Mouse (Mus musculus): ENCODE results near the gene Hs1bp3. TPM values are rescaled to one million over a fixed set of nuclear protein-coding genes. Genes with fewer than 3 reads are reported as not detected.
A peak's percentile ranks its signal among the peaks of the same experiment; 100 is the strongest.

Hs1bp3 gene
- polyA plus RNA-seq, 1 experiment from 2014 or later: 20.0 TPM

DNA sequence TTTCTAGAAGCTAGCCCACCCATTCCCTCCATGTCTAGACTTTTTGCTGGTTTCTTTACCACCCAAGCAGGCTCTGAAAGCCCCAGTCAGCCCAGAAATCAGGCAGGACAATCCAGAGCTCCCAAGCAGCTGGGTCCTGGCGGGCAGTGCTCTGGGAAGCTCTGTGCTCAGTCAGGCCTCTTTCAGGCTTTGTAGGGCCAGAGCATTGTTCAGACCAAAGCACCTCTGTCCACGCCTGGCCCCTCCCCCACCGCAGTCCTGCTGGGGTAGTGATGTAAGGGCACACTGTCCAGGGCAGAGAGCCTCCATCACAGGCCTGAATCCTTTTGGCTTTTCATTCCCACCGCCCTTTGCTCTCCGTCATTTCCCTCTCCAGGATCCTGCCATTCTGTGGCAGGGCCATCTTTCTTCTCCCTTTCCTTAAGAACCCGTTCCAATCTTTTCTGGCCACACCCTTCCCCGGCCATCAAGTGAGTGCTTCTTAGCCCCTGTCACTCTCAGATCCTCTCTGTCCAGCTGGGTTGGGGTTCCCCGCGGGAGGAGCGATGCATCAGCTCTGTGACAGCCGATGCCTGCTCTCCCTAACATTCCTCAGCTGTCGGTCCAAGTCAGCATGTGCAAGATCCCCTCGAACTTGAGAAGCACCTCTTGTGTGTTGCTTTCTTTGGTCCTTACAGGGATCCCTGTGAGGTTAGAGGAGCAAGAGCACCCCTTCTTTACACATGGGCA lies 26.5 kb downstream of the Hs1bp3 start:
- WGBS: 45% methylated on average over 13 of the region's 13 CpGs

DNA sequence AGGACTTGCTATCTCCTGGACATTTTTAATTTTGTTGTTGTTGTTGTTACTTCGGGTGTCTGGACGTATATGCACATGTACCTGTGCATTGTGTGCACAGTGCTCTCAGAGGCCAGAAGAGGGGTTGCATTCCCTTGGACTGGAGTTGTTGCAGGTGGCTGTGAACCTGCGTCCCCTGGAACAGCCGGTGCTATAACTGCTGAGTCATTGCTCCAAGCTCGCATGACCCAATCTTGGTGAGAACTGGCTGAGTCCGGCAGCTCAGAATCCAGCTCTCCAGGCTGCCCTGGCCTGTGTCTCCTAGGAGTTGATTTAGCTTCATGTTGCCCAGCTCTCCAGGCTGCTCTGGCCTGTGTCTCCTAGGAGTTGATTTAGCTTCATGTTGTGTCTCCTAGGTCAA lies 27.8 kb downstream of the Hs1bp3 start:
- Histone ChIP-seq H3K4me1 (ENCODE audit: insufficient read depth, low read length) (peaks cover 11% of the 10 kb centered on the region), H3K9me3 (ENCODE audit: low read length) (no peaks in the 10 kb centered on the region), H3K4me3 (ENCODE audit: low read length) (no peak overlapping the region), H3K36me3 (ENCODE audit: insufficient read depth, low read length) (peaks cover 19% of the 10 kb centered on the region), H3K27ac (ENCODE audit: low read length) (no peak overlapping the region), H3K9ac (replicated peaks; ENCODE audit: low read length) (no peak overlapping the region), H3K4me2 (replicated peaks; ENCODE audit: low read depth, low read length) (no peak overlapping the region), H3K27me3 (ENCODE audit: insufficient read depth, low read length) (no peaks in the 10 kb centered on the region)
- no peak for ATAC-seq (ENCODE audit: low FRiP score, low TSS enrichment)
- 83% methylated on average over 6 of the region's 6 CpGs for WGBS

More for the DNA sequence above, 26.5 kb downstream of the Hs1bp3 start:
- peak; percentile 49; the same call in 1 of the 2 replicates for ATAC-seq (ENCODE audit: low FRiP score, low TSS enrichment)
- Histone ChIP-seq H3K4me3 (ENCODE audit: low read length) (no peak overlapping the region), H3K9me3 (ENCODE audit: low read length) (no peaks in the 10 kb centered on the region), H3K36me3 (ENCODE audit: insufficient read depth, low read length) (peaks cover 20% of the 10 kb centered on the region), H3K27ac (ENCODE audit: low read length) (no peak overlapping the region), H3K27me3 (ENCODE audit: insufficient read depth, low read length) (no peaks in the 10 kb centered on the region), H3K4me1 (ENCODE audit: insufficient read depth, low read length) (peaks cover 11% of the 10 kb centered on the region), H3K9ac (replicated peaks; ENCODE audit: low read length) (no peak overlapping the region), H3K4me2 (replicated peaks; ENCODE audit: low read depth, low read length) (no peak overlapping the region)

DNA sequence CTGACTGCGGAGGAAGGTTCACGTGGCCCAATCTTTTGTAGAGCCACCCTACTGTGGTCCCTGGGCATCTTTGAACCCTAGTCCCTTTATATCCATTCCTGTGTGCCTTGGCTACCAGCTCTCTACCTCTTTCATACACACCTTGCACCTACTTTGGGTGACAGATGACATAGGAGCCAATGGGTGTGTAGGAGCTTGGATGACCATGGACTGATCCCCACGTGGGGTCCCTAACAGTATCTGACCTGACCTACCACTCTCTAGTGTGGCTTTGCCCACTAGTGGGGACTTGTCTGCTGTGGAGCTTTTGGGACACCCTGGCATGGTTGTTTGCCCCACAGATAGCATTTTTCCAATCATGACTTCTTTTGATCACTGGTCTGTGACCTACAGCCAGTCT lies 30.1 kb downstream of the Hs1bp3 start:
- 92% methylated on average over 3 of the region's 3 CpGs for WGBS
- no peak overlapping the region for H3K9ac ChIP-seq (replicated peaks; ENCODE audit: low read length)
- no peak for ATAC-seq (ENCODE audit: low FRiP score, low TSS enrichment)
- peaks cover 11% of the 10 kb centered on the region for H3K4me1 ChIP-seq (ENCODE audit: insufficient read depth, low read length)
- no peaks in the 10 kb centered on the region for H3K27me3 ChIP-seq (ENCODE audit: insufficient read depth, low read length)
- no peak overlapping the region for H3K4me3 ChIP-seq (ENCODE audit: low read length)
- H3K36me3 ChIP-seq (ENCODE audit: insufficient read depth, low read length): peaks cover 9% of the 10 kb centered on the region
- H3K27ac ChIP-seq (ENCODE audit: low read length): no peak overlapping the region
- H3K9me3 ChIP-seq (ENCODE audit: low read length): no peaks in the 10 kb centered on the region
- H3K4me2 ChIP-seq (replicated peaks; ENCODE audit: low read depth, low read length): no peak overlapping the region

- Histone ChIP-seq H3K27me3 (ENCODE audit: insufficient read depth, low read length) (no peaks in the 10 kb centered on the region), H3K27ac (ENCODE audit: low read length) (peak overlapping the region; percentile 71), H3K4me2 (replicated peaks; ENCODE audit: low read depth, low read length) (no peak overlapping the region), H3K9me3 (ENCODE audit: low read length) (no peaks in the 10 kb centered on the region), H3K4me1 (ENCODE audit: insufficient read depth, low read length) (peaks cover 15% of the 10 kb centered on the region), H3K4me3 (ENCODE audit: low read length) (no peak overlapping the region), H3K9ac (replicated peaks; ENCODE audit: low read length) (peak overlapping the region; percentile 10; the same call in 1 of the 2 replicates), H3K36me3 (ENCODE audit: insufficient read depth, low read length) (peaks cover 9% of the 10 kb centered on the region; the same call in 1 of the 2 replicates)
- 38% methylated on average over 9 of the region's 9 CpGs for WGBS
- ATAC-seq (ENCODE audit: low FRiP score, low TSS enrichment): peak; percentile 55
Observed at GRCm38 (mm10) chr12:8344897-8345296, 31.7 kb downstream of the Hs1bp3 start.

- Histone ChIP-seq H3K4me3 (ENCODE audit: low read length) (no peak overlapping the region), H3K9me3 (ENCODE audit: low read length) (no peaks in the 10 kb centered on the region), H3K27ac (ENCODE audit: low read length) (peak overlapping the region; percentile 71), H3K36me3 (ENCODE audit: insufficient read depth, low read length) (peaks cover 9% of the 10 kb centered on the region; the same call in 1 of the 2 replicates), H3K9ac (replicated peaks; ENCODE audit: low read length) (no peak overlapping the region), H3K27me3 (ENCODE audit: insufficient read depth, low read length) (no peaks in the 10 kb centered on the region), H3K4me1 (ENCODE audit: insufficient read depth, low read length) (peaks cover 12% of the 10 kb centered on the region; the same call in 1 of the 2 replicates), H3K4me2 (replicated peaks; ENCODE audit: low read depth, low read length) (no peak overlapping the region)
- ATAC-seq (ENCODE audit: low FRiP score, low TSS enrichment): no peak
- 95% methylated on average over 5 of the region's 5 CpGs for WGBS
Observed at GRCm38 (mm10) chr12:8345539-8345938, 32.3 kb downstream of the Hs1bp3 start.

DNA sequence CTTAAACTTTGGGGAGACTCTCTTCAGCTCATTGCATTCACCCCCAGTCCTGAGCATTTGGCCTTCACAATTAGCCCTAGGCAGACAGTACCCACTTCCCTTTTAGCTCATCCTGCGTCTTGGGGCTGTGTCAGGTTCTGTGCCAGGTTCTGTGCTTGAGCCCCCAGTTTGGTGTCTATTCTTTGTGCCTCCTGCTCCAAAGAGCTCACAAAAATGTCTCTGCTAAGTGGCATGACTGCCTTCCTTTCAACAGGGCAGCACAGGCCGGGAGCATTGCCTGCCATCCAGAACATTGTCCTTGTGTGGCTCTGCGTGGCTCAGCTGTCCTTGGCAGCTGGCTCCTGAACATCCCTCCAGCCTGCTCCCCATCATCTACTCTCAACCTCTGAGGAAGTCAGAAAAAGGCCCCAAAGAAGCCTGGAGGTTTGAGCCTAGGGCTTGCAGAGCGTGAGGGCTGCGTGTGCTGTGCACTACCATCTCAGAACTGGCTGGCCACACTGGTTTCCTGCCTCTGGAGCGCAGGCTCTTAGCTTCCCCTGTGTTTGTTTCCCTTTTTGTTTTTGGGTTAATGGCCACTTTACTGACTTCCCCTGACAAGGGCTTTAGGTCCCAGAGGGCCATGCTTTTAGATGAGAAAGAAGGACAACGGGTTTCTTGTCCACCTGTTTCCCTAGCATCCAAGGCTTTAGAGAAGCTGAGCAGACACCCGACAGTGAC lies 34.7 kb downstream of the Hs1bp3 start:
- H3K27me3 ChIP-seq (ENCODE audit: insufficient read depth, low read length): no peaks in the 10 kb centered on the region
- 83% methylated on average over 8 of the region's 8 CpGs for WGBS
- H3K27ac ChIP-seq (ENCODE audit: low read length): 0 out of 2 replicates have a peak overlapping the region, but pooled peaks have one; percentile 34
- H3K9ac ChIP-seq (replicated peaks; ENCODE audit: low read length): no peak overlapping the region
- peaks cover 21% of the 10 kb centered on the region for H3K4me1 ChIP-seq (ENCODE audit: insufficient read depth, low read length)
- no peak for ATAC-seq (ENCODE audit: low FRiP score, low TSS enrichment)
- H3K4me2 ChIP-seq (replicated peaks; ENCODE audit: low read depth, low read length): no peak overlapping the region
- H3K36me3 ChIP-seq (ENCODE audit: insufficient read depth, low read length): no peaks in the 10 kb centered on the region
- no peaks in the 10 kb centered on the region for H3K9me3 ChIP-seq (ENCODE audit: low read length)
- H3K4me3 ChIP-seq (ENCODE audit: low read length): no peak overlapping the region

GRCm38 (mm10) chr12:8348733-8349513 lies 35.7 kb downstream of the Hs1bp3 start:
- H3K4me3 ChIP-seq (ENCODE audit: low read length): no peak overlapping the region
- H3K4me1 ChIP-seq (ENCODE audit: insufficient read depth, low read length): peaks cover 21% of the 10 kb centered on the region
- H3K27me3 ChIP-seq (ENCODE audit: insufficient read depth, low read length): no peaks in the 10 kb centered on the region
- ATAC-seq (ENCODE audit: low FRiP score, low TSS enrichment): no peak
- no peak overlapping the region for H3K4me2 ChIP-seq (replicated peaks; ENCODE audit: low read depth, low read length)
- H3K36me3 ChIP-seq (ENCODE audit: insufficient read depth, low read length): no peaks in the 10 kb centered on the region
- H3K27ac ChIP-seq (ENCODE audit: low read length): no peak overlapping the region; the same call in 1 of the 2 replicates
- H3K9me3 ChIP-seq (ENCODE audit: low read length): no peaks in the 10 kb centered on the region
- 70% methylated on average over 9 of the region's 9 CpGs for WGBS
- no peak overlapping the region for H3K9ac ChIP-seq (replicated peaks; ENCODE audit: low read length)

DNA sequence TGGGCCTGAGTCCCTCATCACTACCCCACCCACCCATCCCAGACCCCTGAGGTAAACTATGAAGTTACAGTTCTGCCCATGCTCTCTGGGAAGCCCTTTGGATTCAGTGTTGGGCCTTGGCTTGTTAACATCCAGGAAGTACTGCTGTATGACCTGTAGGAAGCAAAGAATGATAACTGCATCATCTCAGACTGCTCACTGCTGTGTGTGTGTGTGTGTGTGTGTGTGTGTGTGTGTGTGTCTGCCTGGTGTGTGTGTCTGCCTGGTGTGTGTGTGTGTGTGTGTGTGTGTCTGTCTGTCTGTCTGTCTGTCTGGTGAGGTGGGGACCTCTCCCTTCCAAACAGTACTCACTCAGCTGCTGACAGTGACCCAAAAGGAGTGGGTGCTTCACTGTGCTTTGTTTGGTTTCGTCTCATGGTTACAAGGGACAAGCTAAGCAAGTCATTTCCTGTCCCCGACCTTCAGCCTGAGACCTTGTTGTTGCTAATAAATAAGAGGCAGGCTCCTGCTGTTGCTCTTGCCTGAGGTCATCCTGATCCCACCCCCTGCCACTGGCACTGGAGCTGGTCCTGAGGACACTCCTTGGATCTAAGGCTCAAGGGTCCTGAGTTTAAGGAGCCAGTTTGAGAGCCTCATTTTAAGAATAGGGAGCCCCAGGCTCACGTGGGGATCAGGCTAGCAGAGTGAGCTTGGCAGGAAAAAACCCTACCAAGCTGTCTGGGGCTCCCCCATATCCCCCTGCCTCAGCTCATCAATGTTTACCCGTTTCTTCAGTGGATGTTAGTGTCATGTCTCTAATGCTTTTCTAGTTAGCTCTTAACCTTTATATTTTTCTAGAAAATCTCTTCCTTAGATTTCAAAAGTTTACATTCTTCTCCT lies 38.0 kb downstream of the Hs1bp3 start:
- Histone ChIP-seq H3K4me3 (ENCODE audit: low read length) (no peak overlapping the region), H3K9ac (replicated peaks; ENCODE audit: low read length) (no peak overlapping the region), H3K27me3 (ENCODE audit: insufficient read depth, low read length) (no peaks in the 10 kb centered on the region), H3K27ac (ENCODE audit: low read length) (peak overlapping the region; percentile 71), H3K4me1 (ENCODE audit: insufficient read depth, low read length) (peaks cover 21% of the 10 kb centered on the region), H3K36me3 (ENCODE audit: insufficient read depth, low read length) (no peaks in the 10 kb centered on the region), H3K9me3 (ENCODE audit: low read length) (peaks cover 4% of the 10 kb centered on the region; the same call in 1 of the 2 replicates), H3K4me2 (replicated peaks; ENCODE audit: low read depth, low read length) (no peak overlapping the region)
- peak; percentile 44 for ATAC-seq (ENCODE audit: low FRiP score, low TSS enrichment)
- 16% methylated on average over 4 of the region's 4 CpGs for WGBS

DNA sequence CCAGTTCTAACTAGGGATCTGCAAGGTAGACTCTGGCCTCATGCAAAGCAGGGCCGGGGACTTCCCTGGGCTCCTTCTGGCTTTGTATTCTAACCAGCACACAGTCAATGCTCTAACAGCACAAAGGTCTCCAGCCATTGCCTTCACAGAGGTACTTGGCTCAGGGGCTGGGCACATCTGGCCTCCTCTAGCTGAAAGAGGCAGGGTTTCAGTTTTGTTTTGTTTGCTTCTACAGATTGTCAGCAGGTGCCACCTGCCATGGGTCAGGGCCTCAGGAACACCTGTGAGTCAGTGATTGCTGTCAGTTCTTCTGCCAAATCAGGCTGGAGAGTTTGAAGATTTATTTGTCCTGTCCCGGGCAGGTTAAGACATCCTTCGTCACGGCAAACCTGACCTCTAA lies 39.8 kb downstream of the Hs1bp3 start:
- no peak overlapping the region for H3K4me3 ChIP-seq (ENCODE audit: low read length)
- no peak overlapping the region for H3K27ac ChIP-seq (ENCODE audit: low read length)
- H3K9ac ChIP-seq (replicated peaks; ENCODE audit: low read length): no peak overlapping the region
- peaks cover 4% of the 10 kb centered on the region; the same call in 1 of the 2 replicates for H3K9me3 ChIP-seq (ENCODE audit: low read length)
- 50% methylated on average over 4 of the region's 4 CpGs for WGBS
- no peak overlapping the region for H3K4me2 ChIP-seq (replicated peaks; ENCODE audit: low read depth, low read length)
- H3K27me3 ChIP-seq (ENCODE audit: insufficient read depth, low read length): no peaks in the 10 kb centered on the region
- no peaks in the 10 kb centered on the region for H3K36me3 ChIP-seq (ENCODE audit: insufficient read depth, low read length)
- H3K4me1 ChIP-seq (ENCODE audit: insufficient read depth, low read length): peaks cover 28% of the 10 kb centered on the region
- ATAC-seq (ENCODE audit: low FRiP score, low TSS enrichment): no peak
